Mouse (Mus musculus) Patski (cell line): Measurements from ENCODE around the gene Fh1. TPM values are rescaled to one million over a fixed set of nuclear protein-coding genes. Genes with fewer than 3 reads are reported as not detected.

Source experiments
- ATAC-seq: fragments of 100-300 bp; one replicate; pipeline ENCODE4 v1.8.0; 2021
- CTCF ChIA-PET: fragments of 350-600 bp; sonication (Branson Sonifier 250); formaldehyde crosslinking; loops from one replicate; lab custom pipeline; 2022; ENCODE audit warnings: inconsistent platforms; lab: Charles Lee
- POLR2A ChIA-PET: fragments of 350-600 bp; sonication (Branson Sonifier 250); formaldehyde crosslinking; loops from one replicate; lab custom pipeline; 2022; ENCODE audit warnings: antibody characterized with exemption, inconsistent platforms; lab: Charles Lee
- DNase-seq: peaks from one replicate; pipeline ENCODE4 v3.0.0-alpha.2; 2011; ENCODE audit warnings: low read depth, low spot score
- H3K27me3 ChIP-seq: fragments of 371-371 bp; one replicate; pipeline ENCODE4 v1.5.1; 2021
- CTCF ChIP-seq: fragments of 100-300 bp; IDR thresholded peaks from one replicate; pipeline ENCODE4 v1.5.1; 2021
- in situ Hi-C: fragments of 300-500 bp; cut with MboI; formaldehyde crosslinking; loops from 3 replicates; pipeline ENCODE4 v1.11.1; 2018; ENCODE audit warnings: low pct_unique_long_range_greater_than_20kb, mixed read lengths
- polyA plus RNA-seq: library from polyadenylated mRNA; unstranded; gene quantifications from one replicate; pipeline ENCODE4 v1.2.3, GENCODE M21; 2021

The Fh1 gene
- polyA plus RNA-seq, 1 experiment from 2014 or later: 146 TPM

DNA sequence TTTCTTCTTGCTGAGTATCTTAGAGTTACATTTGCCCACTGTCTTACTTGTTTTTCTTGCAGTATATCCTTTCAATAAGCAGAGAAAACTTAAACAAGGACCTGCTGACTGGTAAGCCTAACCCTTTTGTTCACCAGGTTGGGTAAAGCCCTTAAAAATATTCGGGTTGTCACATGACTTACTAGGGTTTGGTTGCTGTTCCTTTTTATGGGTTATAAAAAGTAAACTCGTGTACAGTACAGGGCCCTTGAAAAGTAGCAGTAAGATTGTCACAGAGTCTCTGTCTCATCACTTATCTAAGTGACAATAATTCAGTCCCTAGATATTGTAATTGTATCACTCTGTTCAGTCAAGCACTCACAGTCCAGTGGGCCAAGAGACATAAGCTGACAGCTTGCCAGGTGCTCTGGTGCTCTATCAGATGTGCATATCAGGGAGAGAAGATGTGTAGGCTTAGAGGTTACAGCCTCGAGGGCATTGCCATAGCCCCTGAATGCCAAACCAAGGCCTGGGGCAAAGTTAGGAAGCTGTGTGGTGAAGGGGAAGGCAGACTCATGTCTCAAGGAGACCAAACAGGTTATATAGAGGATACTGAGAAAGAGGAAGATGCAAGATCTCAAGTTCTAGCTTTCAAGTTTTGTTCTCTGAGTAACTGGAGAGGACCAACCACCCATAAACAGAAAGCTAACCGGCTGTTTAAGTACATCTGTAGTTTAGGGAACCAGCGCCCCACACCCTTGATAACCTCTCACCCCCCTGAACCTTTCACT, 18.2 kb upstream of the Fh1 start:
- no peak for DNase-seq
- peaks cover 11% of the 10 kb centered on the region for H3K27me3 ChIP-seq
- CTCF ChIA-PET: no interaction called here
- POLR2A ChIA-PET: no interaction called here
- in situ Hi-C loops: no loop called here
- TF ChIP-seq CTCF: no peak
- no peak for ATAC-seq

DNA sequence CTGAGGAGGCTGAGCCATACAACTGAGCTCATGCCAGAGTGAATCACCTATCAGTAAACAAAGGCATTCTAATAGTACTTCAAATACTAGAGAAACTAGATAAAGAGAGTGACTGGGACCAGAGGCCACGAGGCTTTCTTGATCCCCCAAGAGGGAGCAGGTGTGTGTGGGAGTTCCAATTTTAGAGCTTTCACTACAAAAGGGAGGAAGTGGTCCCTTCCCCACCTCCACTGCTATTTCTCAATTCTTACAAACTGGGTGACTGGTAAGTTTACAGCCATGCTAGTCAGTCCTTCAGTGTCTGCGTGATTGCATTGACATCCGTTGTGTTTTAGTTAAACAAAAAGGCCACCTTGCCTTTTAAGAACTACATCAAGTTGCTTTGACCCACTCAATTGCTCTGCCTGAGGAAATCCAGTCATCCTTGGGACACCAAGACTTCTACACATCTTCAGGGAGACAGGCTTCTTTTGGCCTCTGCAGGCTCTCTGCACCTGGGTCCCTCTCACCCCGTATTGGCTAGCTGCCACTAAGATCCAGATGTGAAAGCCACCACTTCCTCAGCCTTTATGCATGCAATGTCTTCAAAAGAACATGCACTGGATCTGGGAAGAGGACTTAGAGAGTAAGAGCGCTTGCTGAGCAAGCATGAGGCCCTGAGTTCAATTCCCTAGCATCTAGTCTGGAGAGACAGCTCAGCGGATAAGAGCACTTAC, 15.2 kb upstream of the Fh1 start:
- ChIA-PET CTCF (no interaction called here), POLR2A (no interaction called here)
- no peak for TF ChIP-seq CTCF
- in situ Hi-C loops: no loop called here
- DNase-seq: no peak
- ATAC-seq: no peak
- peaks cover 11% of the 10 kb centered on the region for H3K27me3 ChIP-seq

DNA sequence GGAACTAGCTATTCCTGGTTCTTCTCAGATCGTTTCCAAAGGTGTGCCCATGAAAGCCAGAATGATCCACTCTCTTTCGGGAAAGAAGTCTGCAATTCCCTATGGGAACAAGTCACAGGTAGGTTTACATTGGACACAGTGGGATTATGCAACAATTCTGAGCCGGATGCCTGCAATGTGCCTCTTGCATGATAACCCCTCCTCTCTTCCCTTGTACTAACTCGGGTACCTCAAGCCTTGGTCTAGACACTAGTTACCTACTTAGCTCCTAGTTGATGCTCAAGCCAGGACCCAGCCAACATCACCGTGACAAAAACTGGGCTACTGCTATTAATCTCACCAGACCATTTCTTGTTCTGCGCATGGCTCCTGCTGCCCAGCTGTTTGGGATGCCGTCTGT, 13.6 kb upstream of the Fh1 start:
- CTCF ChIA-PET: no interaction called here
- DNase-seq (no peak), ATAC-seq (no peak)
- in situ Hi-C loops: no loop called here
- H3K27me3 ChIP-seq: peaks cover 16% of the 10 kb centered on the region
- no peak for TF ChIP-seq CTCF
- POLR2A ChIA-PET: no interaction called here

DNA sequence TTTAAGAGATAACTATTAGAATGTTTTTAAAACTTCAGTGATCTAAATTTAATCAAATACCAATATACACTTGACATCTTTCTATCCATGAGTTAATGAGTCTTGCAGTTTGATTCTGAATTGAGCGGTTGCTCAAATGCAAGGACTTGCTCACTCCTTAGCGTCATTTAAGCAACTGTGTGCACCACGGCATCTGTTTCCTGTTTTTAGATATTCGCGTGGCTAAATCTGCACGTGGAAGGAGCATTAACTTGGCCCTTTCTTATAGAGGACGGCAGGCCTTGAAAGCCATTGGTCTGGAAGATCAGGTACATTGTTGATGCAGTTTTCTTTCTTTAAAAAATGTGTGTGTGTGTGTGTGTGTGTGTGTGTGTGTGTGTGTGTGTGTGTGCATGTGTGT, 12.2 kb upstream of the Fh1 start:
- TF ChIP-seq CTCF: no peak
- POLR2A ChIA-PET: no interaction called here
- in situ Hi-C loops: no loop called here
- CTCF ChIA-PET: no interaction called here
- DNase-seq (no peak), ATAC-seq (no peak)
- H3K27me3 ChIP-seq: peaks cover 16% of the 10 kb centered on the region

DNA sequence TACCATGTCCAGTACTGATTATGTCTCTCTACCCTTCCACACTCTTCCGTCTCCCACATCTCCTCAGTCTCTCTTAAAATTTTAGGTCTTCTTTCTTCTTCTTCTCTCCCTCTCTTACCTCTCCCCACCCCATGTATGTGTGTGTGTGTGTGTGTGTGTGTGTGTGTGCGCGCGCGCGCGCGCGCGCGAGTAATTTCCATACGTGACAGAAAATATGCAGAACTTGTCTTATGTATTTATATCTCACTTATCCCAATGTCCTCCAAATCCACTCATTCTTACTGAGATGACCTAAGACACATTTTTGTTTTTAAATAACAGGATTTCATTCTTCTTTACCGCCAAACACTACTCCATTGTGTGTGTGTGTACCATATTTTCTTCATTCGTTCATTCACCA, 7.0 kb upstream of the Fh1 start:
- DNase-seq (no peak), ATAC-seq (no peak)
- in situ Hi-C loops: no loop called here
- H3K27me3 ChIP-seq: peaks cover 32% of the 10 kb centered on the region
- TF ChIP-seq CTCF: no peak
- ChIA-PET CTCF (no interaction called here), POLR2A (no interaction called here)

DNA sequence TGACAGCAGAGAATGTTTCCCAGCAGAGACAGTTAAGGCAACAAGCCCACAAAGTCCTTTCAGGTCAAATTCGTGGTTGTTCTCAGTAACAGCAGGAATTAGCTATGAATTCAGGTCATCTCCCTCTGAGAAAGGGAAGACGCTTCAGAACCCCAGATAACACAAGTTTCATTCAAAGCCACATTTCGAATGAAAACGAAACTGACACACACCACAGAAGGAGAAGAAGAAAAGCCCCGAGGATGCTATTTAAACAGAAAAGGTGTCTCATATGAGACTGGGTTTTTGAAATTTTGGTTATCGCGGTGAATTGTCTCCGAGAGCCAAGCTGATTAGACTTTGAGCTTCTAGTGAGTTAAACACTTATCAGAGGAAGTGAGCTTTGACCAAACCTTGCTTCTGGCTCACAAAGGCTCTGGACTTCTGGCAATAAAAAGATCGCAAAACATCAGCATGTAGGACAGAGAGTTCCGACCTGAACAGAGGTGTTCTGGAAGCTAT, 6.3 kb upstream of the Fh1 start:
- POLR2A ChIA-PET: no interaction called here
- ATAC-seq (no peak), DNase-seq (no peak)
- peaks cover 27% of the 10 kb centered on the region for H3K27me3 ChIP-seq
- TF ChIP-seq CTCF: no peak
- CTCF ChIA-PET: no interaction called here
- in situ Hi-C loops: no loop called here

DNA sequence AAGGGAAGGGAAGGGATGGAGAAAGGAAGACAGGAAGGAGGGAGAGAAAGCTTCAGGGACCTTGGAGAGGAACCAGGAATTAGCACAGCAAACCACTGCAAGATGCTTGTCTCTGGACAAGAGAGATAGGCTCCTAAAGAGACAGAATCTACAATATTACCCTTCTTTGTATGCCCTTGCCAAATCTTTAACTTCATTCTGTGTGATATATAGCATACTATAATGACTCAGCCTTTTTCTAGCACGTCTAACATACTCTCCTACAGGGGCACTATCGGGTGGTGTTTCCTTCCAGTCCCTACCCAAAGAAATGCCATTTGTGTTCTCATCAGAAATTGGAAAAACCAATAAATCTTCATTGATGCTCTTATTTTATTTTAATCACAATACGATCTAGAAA, 5.6 kb upstream of the Fh1 start:
- ChIA-PET CTCF (no interaction called here), POLR2A (no interaction called here)
- peaks cover 27% of the 10 kb centered on the region for H3K27me3 ChIP-seq
- ATAC-seq (no peak), DNase-seq (no peak)
- TF ChIP-seq CTCF: no peak
- in situ Hi-C loops: no loop called here

DNA sequence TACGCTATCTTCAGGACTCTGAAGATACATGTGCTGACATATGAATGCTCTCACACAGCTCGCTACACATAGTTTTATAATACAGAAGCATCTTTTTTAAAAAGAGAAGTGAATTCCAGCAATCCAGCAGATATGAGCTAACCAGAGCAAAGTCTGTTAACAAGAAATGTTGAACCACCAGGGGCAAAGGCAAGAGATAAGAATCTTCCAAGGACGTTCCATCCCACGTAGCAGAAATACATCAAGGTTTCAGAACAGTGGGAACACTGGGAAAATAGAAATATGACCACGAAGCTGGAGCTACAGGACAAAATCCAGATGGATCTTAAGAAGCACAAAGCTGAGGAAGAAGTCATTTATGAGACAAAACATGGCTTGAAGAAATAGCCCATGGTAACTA, 4.9 kb upstream of the Fh1 start:
- no peak for ATAC-seq
- POLR2A ChIA-PET: no interaction called here
- peaks cover 27% of the 10 kb centered on the region for H3K27me3 ChIP-seq
- TF ChIP-seq CTCF: no peak
- DNase-seq: no peak
- CTCF ChIA-PET: interaction anchor here (1.8 kb wide), 1 partner anchor 21 kb away, joined by 4 read pairs; no protein-coding TSS in a partner anchor
- in situ Hi-C loops: no loop called here

DNA sequence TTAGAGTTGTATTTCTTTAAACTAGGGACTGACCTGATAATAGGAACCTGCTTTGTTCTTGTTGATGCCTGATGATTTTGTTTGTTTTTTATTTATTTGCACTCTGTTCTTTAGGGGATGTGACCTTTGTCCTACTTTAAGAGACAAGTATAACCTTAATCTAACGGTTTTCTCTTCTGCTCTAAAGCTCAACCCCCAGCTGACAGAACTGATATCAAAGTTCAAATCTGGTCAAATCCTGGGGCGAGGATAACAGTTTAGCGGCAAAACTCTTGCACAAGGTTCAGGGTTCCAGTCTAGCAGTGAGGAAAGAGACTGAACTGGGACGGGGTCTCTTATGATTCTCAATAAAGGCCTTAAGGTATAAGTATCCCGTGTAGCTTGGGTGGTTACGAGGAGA, 3.8 kb upstream of the Fh1 start:
- no peak for DNase-seq
- no peak for TF ChIP-seq CTCF
- ATAC-seq: no peak
- POLR2A ChIA-PET: no interaction called here
- CTCF ChIA-PET: interaction anchor here (1.8 kb wide), 1 partner anchor 20 kb away, joined by 4 read pairs; no protein-coding TSS in a partner anchor
- peaks cover 22% of the 10 kb centered on the region for H3K27me3 ChIP-seq
- in situ Hi-C loops: loop anchor here (5.0 kb wide), 1 partner anchor 63 kb away; the partner anchor contains the start of genes Chml and Opn3

DNA sequence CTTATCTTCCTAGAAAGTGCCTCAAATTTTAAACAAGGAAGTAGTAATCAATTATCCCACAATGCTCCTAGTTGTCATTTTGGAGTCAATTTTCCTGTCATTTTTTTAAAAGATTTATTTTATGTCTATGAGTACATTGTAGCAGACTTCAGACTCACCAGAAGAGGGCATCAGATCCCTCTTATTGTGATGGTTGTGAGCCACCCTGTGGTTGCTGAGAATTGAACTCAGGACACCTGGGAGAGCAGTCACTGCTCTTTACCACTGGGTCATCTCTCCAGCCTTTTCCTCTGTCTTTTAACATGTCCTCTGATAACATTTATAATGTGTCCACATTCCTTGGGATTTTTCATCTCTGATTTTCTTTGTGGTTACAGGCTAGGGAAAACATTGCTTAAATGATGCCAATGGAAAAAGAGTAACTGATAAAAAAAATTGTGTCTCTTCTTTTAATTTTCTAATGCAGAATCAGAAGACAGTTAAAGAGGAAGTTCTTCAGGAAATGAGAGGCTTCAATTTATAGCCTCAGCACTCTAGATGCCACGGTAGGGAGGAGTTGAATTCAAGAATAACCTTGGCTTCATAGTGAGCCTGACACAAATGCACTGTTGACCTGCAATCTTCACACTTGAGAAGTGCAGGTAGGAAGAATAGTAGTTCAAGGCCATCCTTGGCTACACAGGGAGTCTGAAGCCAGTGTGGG, 706 bp upstream of the Fh1 start:
- peak; percentile 49 for TF ChIP-seq CTCF
- POLR2A ChIA-PET: no interaction called here
- in situ Hi-C loops: loop anchor here (5.0 kb wide), 1 partner anchor 66 kb away; the partner anchor contains the start of genes Chml and Opn3
- ATAC-seq (no peak), DNase-seq (no peak)
- peaks cover 17% of the 10 kb centered on the region for H3K27me3 ChIP-seq
- CTCF ChIA-PET: no interaction called here
